Mouse (Mus musculus) limb, embryonic 11.5 days (tissue): ENCODE measurements around the gene Trove2. TPM values are rescaled to one million over a fixed set of nuclear protein-coding genes. Genes with fewer than 3 reads are reported as not detected.

ENCODE experiments used
- ATAC-seq: fragments of 200-750 bp; cut with Nextera tagmentation; 2 replicates; pipeline ENCODE4 v1.8.0; 2017; ENCODE audit warnings: low read depth; ENCODE audit not compliant: insufficient number of reproducible peaks, low FRiP score, low TSS enrichment
- DNase-seq: peaks from one replicate; pipeline ENCODE4 v3.0.0-alpha.2; 2015; ENCODE audit warnings: low spot score
- H3K27ac ChIP-seq: fragments of 300-500 bp; sonication (generic); replicated peaks from 2 replicates; pipeline ENCODE4 v1.5.1; 2014; ENCODE audit warnings: low read depth, mild to moderate bottlenecking, low read length
- H3K27me3 ChIP-seq: fragments of 300-500 bp; sonication (generic); 2 replicates; pipeline ENCODE4 v1.6.1; 2014; ENCODE audit warnings: mild to moderate bottlenecking, low read length, mixed read lengths; ENCODE audit not compliant: control insufficient read depth, insufficient read depth
- H3K36me3 ChIP-seq: fragments of 300-500 bp; sonication (generic); 2 replicates; pipeline ENCODE4 v1.6.1; 2014; ENCODE audit warnings: mild to moderate bottlenecking, low read length, moderate library complexity, mixed read lengths; ENCODE audit not compliant: control insufficient read depth, insufficient read depth
- H3K4me1 ChIP-seq: fragments of 300-500 bp; sonication (generic); 2 replicates; pipeline ENCODE4 v1.6.1; 2014; ENCODE audit warnings: low read length, mixed read lengths; ENCODE audit not compliant: control insufficient read depth, insufficient read depth
- H3K4me2 ChIP-seq: fragments of 300-500 bp; sonication (generic); 2 replicates; pipeline ENCODE4 v1.6.1; 2014; ENCODE audit warnings: low read depth, mild to moderate bottlenecking, moderate library complexity; ENCODE audit not compliant: severe bottlenecking
- H3K4me3 ChIP-seq: fragments of 300-500 bp; sonication (generic); 2 replicates; pipeline ENCODE4 v1.5.1; 2014; ENCODE audit warnings: low read depth, low read length
- H3K9ac ChIP-seq: fragments of 300-500 bp; sonication (generic); 2 replicates; pipeline ENCODE4 v1.6.1; 2014; ENCODE audit warnings: mild to moderate bottlenecking, low read length
- H3K9me3 ChIP-seq: fragments of 300-500 bp; sonication (generic); 2 replicates; pipeline ENCODE4 v1.6.1; 2016; ENCODE audit warnings: low read length; ENCODE audit not compliant: control insufficient read depth
- WGBS: fragments of 180-500 bp; shearing (Covaris S2); extraction: QIAGEN DNeasy Blood & Tissue Kit; methylation state at CpG from one replicate; pipeline ENCODE4 v1.1.7; 2014; 5-methylcytosine and 5-hydroxymethylcytosine counted together
- polyA plus RNA-seq: library from polyadenylated mRNA; unstranded; fragments of >200 nt; fragmentation: Nextera tagmentation; extraction: Ambion mirVana; gene quantifications from 2 replicates; pipeline ENCODE4 v1.2.1, GENCODE M21; 2014

Gene Trove2
- polyA plus RNA-seq: 22.3 and 25.5 TPM in 2 replicates

- H3K9me3 ChIP-seq: no peaks in the 10 kb centered on the region
- H3K4me3 ChIP-seq: peak within 1 kb of the TSS; percentile 77
- no peaks in the 10 kb centered on the region for H3K27me3 ChIP-seq
- ATAC-seq: peak; percentile 96
- H3K36me3 ChIP-seq: no peaks in the 10 kb centered on the region; the same call in 1 of the 2 replicates
- peak; percentile 99 for DNase-seq
- peak within 1 kb of the TSS; percentile 88 for H3K4me2 ChIP-seq
- H3K4me1 ChIP-seq: no peaks in the 10 kb centered on the region; the same call in 1 of the 2 replicates
- peak within 1 kb of the TSS; percentile 80 for H3K9ac ChIP-seq
- under 1% methylated on average over 74 of the region's 84 CpGs for WGBS
- H3K27ac ChIP-seq: 0 out of 2 replicates have a peak within 1 kb of the TSS, but pooled peaks have one; percentile 10
Measured at GRCm38 (mm10) chr1:143776446-143777411, at the start of gene Trove2, which contains the start of gene Uchl5. Gene Trove2, minus strand, starts transcription at chr1:143777068. Gene Uchl5, plus strand, starts transcription at chr1:143777272.

GRCm38 (mm10) chr1:143822677-143823076 is 45.8 kb upstream of the Trove2 start:
- H3K36me3 ChIP-seq: no peaks in the 10 kb centered on the region
- ATAC-seq (no peak), DNase-seq (no peak)
- no peaks in the 10 kb centered on the region for H3K9me3 ChIP-seq
- H3K4me1 ChIP-seq: no peaks in the 10 kb centered on the region
- H3K4me2 ChIP-seq: no peak overlapping the region
- no peak overlapping the region for H3K9ac ChIP-seq
- 87% methylated on average over 3 of the region's 3 CpGs for WGBS
- no peak overlapping the region for H3K27ac ChIP-seq
- H3K27me3 ChIP-seq: no peaks in the 10 kb centered on the region
- no peak overlapping the region for H3K4me3 ChIP-seq

GRCm38 (mm10) chr1:143820096-143820877 is 43.4 kb upstream of the Trove2 start:
- Histone ChIP-seq H3K9ac (no peak overlapping the region), H3K4me2 (no peak overlapping the region), H3K4me1 (no peaks in the 10 kb centered on the region), H3K36me3 (no peaks in the 10 kb centered on the region), H3K9me3 (no peaks in the 10 kb centered on the region), H3K27me3 (no peaks in the 10 kb centered on the region), H3K27ac (no peak overlapping the region), H3K4me3 (no peak overlapping the region)
- no peak for DNase-seq
- no peak for ATAC-seq
- 92% methylated on average over 2 of the region's 2 CpGs for WGBS

GRCm38 (mm10) chr1:143813676-143814360 is 37.0 kb upstream of the Trove2 start:
- no peaks in the 10 kb centered on the region for H3K9me3 ChIP-seq
- H3K36me3 ChIP-seq: no peaks in the 10 kb centered on the region
- H3K9ac ChIP-seq: no peak overlapping the region
- no peak overlapping the region for H3K27ac ChIP-seq
- no peak overlapping the region for H3K4me3 ChIP-seq
- WGBS: 57% methylated on average over 7 of the region's 7 CpGs
- H3K4me2 ChIP-seq: no peak overlapping the region
- no peaks in the 10 kb centered on the region for H3K27me3 ChIP-seq
- DNase-seq (peak; percentile 80), ATAC-seq (peak; percentile 80; the same call in 1 of the 2 replicates)
- no peaks in the 10 kb centered on the region for H3K4me1 ChIP-seq

- no peaks in the 10 kb centered on the region for H3K27me3 ChIP-seq
- no peaks in the 10 kb centered on the region for H3K9me3 ChIP-seq
- no peak overlapping the region for H3K4me2 ChIP-seq
- WGBS: 92% methylated on average over 6 of the region's 6 CpGs
- ATAC-seq (no peak), DNase-seq (no peak)
- H3K4me1 ChIP-seq: no peaks in the 10 kb centered on the region
- no peak overlapping the region for H3K4me3 ChIP-seq
- no peaks in the 10 kb centered on the region for H3K36me3 ChIP-seq
- no peak overlapping the region for H3K27ac ChIP-seq
- no peak overlapping the region for H3K9ac ChIP-seq
Measured at GRCm38 (mm10) chr1:143809062-143809461, 32.2 kb upstream of the Trove2 start.

GRCm38 (mm10) chr1:143803537-143803936 is 26.7 kb upstream of the Trove2 start:
- 51% methylated on average over 4 of the region's 4 CpGs for WGBS
- H3K36me3 ChIP-seq: no peaks in the 10 kb centered on the region
- H3K9me3 ChIP-seq: no peaks in the 10 kb centered on the region
- no peaks in the 10 kb centered on the region for H3K4me1 ChIP-seq
- H3K27me3 ChIP-seq: no peaks in the 10 kb centered on the region
- H3K4me3 ChIP-seq: no peak overlapping the region
- peak; percentile 78; the same call in 1 of the 2 replicates for ATAC-seq
- no peak overlapping the region for H3K9ac ChIP-seq
- no peak overlapping the region for H3K27ac ChIP-seq
- no peak for DNase-seq
- no peak overlapping the region for H3K4me2 ChIP-seq

GRCm38 (mm10) chr1:143788584-143789227 is 11.8 kb upstream of the Trove2 start:
- no peak for ATAC-seq
- 81% methylated on average over 2 of the region's 2 CpGs for WGBS

More at GRCm38 (mm10) chr1:143788584-143789227, 11.8 kb upstream of the Trove2 start:
- no peak overlapping the region for H3K4me2 ChIP-seq
- no peak overlapping the region for H3K4me3 ChIP-seq
- H3K4me1 ChIP-seq: no peaks in the 10 kb centered on the region
- no peak overlapping the region for H3K9ac ChIP-seq
- H3K36me3 ChIP-seq: no peaks in the 10 kb centered on the region
- no peaks in the 10 kb centered on the region for H3K27me3 ChIP-seq
- H3K9me3 ChIP-seq: no peaks in the 10 kb centered on the region
- DNase-seq: peak; percentile 62
- no peak overlapping the region for H3K27ac ChIP-seq
